Mouse (Mus musculus): ENCODE measurements at regions not wholly inside any gene's neighbourhood (a gene's known extent, or its start where the extent isn't known, plus 50 kb on each side); places are given as distances from the start of the nearest gene placed in this dataset.

- intact Hi-C loops (cut with DNase I), result no loop called here
These were observed 660.5 kb upstream of the Sel1l start for GRCm38 (mm10) chr12:92509494-92509893.

GRCm38 (mm10) chr12:92508796-92509489 is 660.0 kb upstream of the Sel1l start:
- no peak for DNase-seq (ENCODE audit: low spot score in 2 of 2)
- intact Hi-C loops (cut with DNase I), result no loop called here

More at GRCm38 (mm10) chr12:92509494-92509893, 660.5 kb upstream of the Sel1l start:
- no peak for DNase-seq (ENCODE audit: low spot score in 2 of 2)

- intact Hi-C loops (cut with DNase I), result no loop called here
- DNase-seq (ENCODE audit: low spot score in 2 of 2), result no peak
These were observed 635.0 kb upstream of the Sel1l start for GRCm38 (mm10) chr12:92483984-92484383.

- no peak for DNase-seq (ENCODE audit: low spot score in 2 of 2)
- intact Hi-C loops (cut with DNase I), result no loop called here
These were observed 625.5 kb upstream of the Sel1l start for GRCm38 (mm10) chr12:92474293-92475062.

- no peak for DNase-seq (ENCODE audit: low spot score in 2 of 2)
- intact Hi-C loops (cut with DNase I), result no loop called here
These were observed 602.3 kb upstream of the Sel1l start for GRCm38 (mm10) chr12:92451110-92451818.

- intact Hi-C loops (cut with DNase I), result no loop called here
- no peak for DNase-seq (ENCODE audit: low spot score in 2 of 2)
These were observed 569.5 kb upstream of the Sel1l start for GRCm38 (mm10) chr12:92418458-92418857.

- DNase-seq (ENCODE audit: low spot score in 2 of 2), result no peak
- intact Hi-C loops (cut with DNase I), result no loop called here
These were observed 556.5 kb upstream of the Sel1l start for GRCm38 (mm10) chr12:92405506-92405905.

GRCm38 (mm10) chr12:92400987-92401386 is 552.0 kb upstream of the Sel1l start:
- DNase-seq (ENCODE audit: low spot score in 2 of 2), result no peak
- intact Hi-C loops (cut with DNase I), result no loop called here

- no peak for DNase-seq (ENCODE audit: low spot score in 2 of 2)
- intact Hi-C loops (cut with DNase I), result no loop called here
These were observed 537.2 kb upstream of the Sel1l start for GRCm38 (mm10) chr12:92386195-92386594.

GRCm38 (mm10) chr12:92384266-92384937 is 535.4 kb upstream of the Sel1l start:
- intact Hi-C loops (cut with DNase I), result no loop called here

GRCm38 (mm10) chr12:92379130-92379529 is 530.2 kb upstream of the Sel1l start:
- DNase-seq (ENCODE audit: low spot score in 2 of 2), result peak; percentile 4
- intact Hi-C loops (cut with DNase I), result no loop called here

More at GRCm38 (mm10) chr12:92384266-92384937, 535.4 kb upstream of the Sel1l start:
- no peak for DNase-seq (ENCODE audit: low spot score in 2 of 2)

GRCm38 (mm10) chr12:92365926-92366325 is 517.0 kb upstream of the Sel1l start:
- DNase-seq (ENCODE audit: low spot score in 2 of 2), result no peak
- intact Hi-C loops (cut with DNase I), result no loop called here

GRCm38 (mm10) chr12:92353386-92354257 is 504.7 kb upstream of the Sel1l start:
- intact Hi-C loops (cut with DNase I), result no loop called here
- no peak for DNase-seq (ENCODE audit: low spot score in 2 of 2)

GRCm38 (mm10) chr12:92318241-92318640 is 469.3 kb upstream of the Sel1l start:
- intact Hi-C loops (cut with DNase I), result no loop called here
- DNase-seq (ENCODE audit: low spot score in 2 of 2), result no peak

GRCm38 (mm10) chr12:92317609-92318008 is 468.7 kb upstream of the Sel1l start:
- intact Hi-C loops (cut with DNase I), result no loop called here
- DNase-seq (ENCODE audit: low spot score in 2 of 2), result no peak

- intact Hi-C loops (cut with DNase I), result no loop called here
- DNase-seq (ENCODE audit: low spot score in 2 of 2), result no peak
These were observed 467.3 kb upstream of the Sel1l start for GRCm38 (mm10) chr12:92316285-92316684.

- intact Hi-C loops (cut with DNase I), result no loop called here
- DNase-seq (ENCODE audit: low spot score in 2 of 2), result no peak
These were observed 466.9 kb upstream of the Sel1l start for GRCm38 (mm10) chr12:92315820-92316219.

- intact Hi-C loops (cut with DNase I), result loop anchor here (2.0 to 5.0 kb wide), 2 partner anchors 291 to 426 kb away; no protein-coding TSS in a partner anchor
- peak; percentile 82 to 90 for DNase-seq (ENCODE audit: low spot score in 2 of 2)
These were observed 454.1 kb upstream of the Sel1l start for GRCm38 (mm10) chr12:92302951-92303591.

All from left cerebral cortex, postnatal 25 days (tissue).